Mouse (Mus musculus): ENCODE data around the gene Tet3. TPM values are rescaled to one million over a fixed set of nuclear protein-coding genes. Genes with fewer than 3 reads are reported as not detected.

Gene Tet3
- polyA plus RNA-seq, 1 experiment from 2014 or later = 41.1 TPM

GRCm38 (mm10) chr6:83327591-83328190 lies 131.2 kb downstream of the Tet3 start:
- no peak overlapping the region for H3K27ac ChIP-seq
- no peaks in the 10 kb centered on the region for H3K9me3 ChIP-seq
- peaks cover 14% of the 10 kb centered on the region for H3K4me1 ChIP-seq
- WGBS = 84% methylated on average over 3 of the region's 3 CpGs
- no peaks in the 10 kb centered on the region for H3K27me3 ChIP-seq
- H3K36me3 ChIP-seq = peaks cover 24% of the 10 kb centered on the region
- no peak for ATAC-seq (ENCODE audit: insufficient number of reproducible peaks, insufficient read depth, low FRiP score, low TSS enrichment)
- H3K4me3 ChIP-seq = no peak overlapping the region
- H3K9ac ChIP-seq = no peak overlapping the region
- H3K4me2 ChIP-seq (replicated peaks) = no peak overlapping the region

GRCm38 (mm10) chr6:83326761-83327160 lies 132.1 kb downstream of the Tet3 start:
- WGBS = 73% methylated on average over 6 of the region's 6 CpGs
- H3K9ac ChIP-seq = peak overlapping the region; percentile 95; the same call in 1 of the 2 replicates
- H3K27ac ChIP-seq = no peak overlapping the region

GRCm38 (mm10) chr6:83326394-83326736 lies 132.5 kb downstream of the Tet3 start:
- ATAC-seq (ENCODE audit: insufficient number of reproducible peaks, insufficient read depth, low FRiP score, low TSS enrichment) = no peak
- Histone ChIP-seq H3K4me2 (replicated peaks) (peak overlapping the region; percentile 65), H3K9ac (peak overlapping the region; percentile 95), H3K27ac (peak overlapping the region; percentile 90), H3K9me3 (no peaks in the 10 kb centered on the region), H3K4me3 (peak overlapping the region; percentile 91), H3K4me1 (peaks cover 14% of the 10 kb centered on the region), H3K36me3 (peaks cover 13% of the 10 kb centered on the region), H3K27me3 (no peaks in the 10 kb centered on the region)
- 5% methylated on average over 6 of the region's 6 CpGs for WGBS

More at GRCm38 (mm10) chr6:83326761-83327160, 132.1 kb downstream of the Tet3 start:
- Histone ChIP-seq H3K4me1 (peaks cover 14% of the 10 kb centered on the region), H3K4me3 (peak overlapping the region; percentile 91), H3K9me3 (no peaks in the 10 kb centered on the region), H3K27me3 (no peaks in the 10 kb centered on the region), H3K4me2 (replicated peaks) (peak overlapping the region; percentile 65), H3K36me3 (peaks cover 17% of the 10 kb centered on the region)
- no peak for ATAC-seq (ENCODE audit: insufficient number of reproducible peaks, insufficient read depth, low FRiP score, low TSS enrichment)

- 1% methylated on average over 63 of the region's 65 CpGs for WGBS
- no peaks in the 10 kb centered on the region for H3K27me3 ChIP-seq
- peak within 1 kb of the TSS; percentile 91 for H3K4me3 ChIP-seq
- peak within 1 kb of the TSS; percentile 95 for H3K9ac ChIP-seq
- peak; percentile 96 for ATAC-seq (ENCODE audit: insufficient number of reproducible peaks, insufficient read depth, low FRiP score, low TSS enrichment)
- peak within 1 kb of the TSS; percentile 65 for H3K4me2 ChIP-seq (replicated peaks)
- peaks cover 14% of the 10 kb centered on the region for H3K4me1 ChIP-seq
- peak within 1 kb of the TSS; percentile 90 for H3K27ac ChIP-seq
- no peaks in the 10 kb centered on the region for H3K9me3 ChIP-seq
- peaks cover 7% of the 10 kb centered on the region for H3K36me3 ChIP-seq
Observed at GRCm38 (mm10) chr6:83325525-83326393, 133.1 kb downstream of the Tet3 start, which contains the start of the genes Mthfd2 and Mob1a. Gene Mthfd2, minus strand, starts transcription at chr6:83325908. Gene Mob1a, plus strand, starts transcription at chr6:83326016.

GRCm38 (mm10) chr6:83323652-83324419 lies 135.0 kb downstream of the Tet3 start:
- Histone ChIP-seq H3K27me3 (no peaks in the 10 kb centered on the region), H3K9ac (0 out of 2 replicates have a peak overlapping the region, but pooled peaks have one; percentile 27), H3K4me2 (replicated peaks) (no peak overlapping the region), H3K27ac (no peak overlapping the region), H3K4me1 (peaks cover 14% of the 10 kb centered on the region), H3K4me3 (no peak overlapping the region), H3K9me3 (no peaks in the 10 kb centered on the region), H3K36me3 (no peaks in the 10 kb centered on the region)
- ATAC-seq (ENCODE audit: insufficient number of reproducible peaks, insufficient read depth, low FRiP score, low TSS enrichment) = no peak
- WGBS = 61% methylated on average over 8 of the region's 8 CpGs

GRCm38 (mm10) chr6:83322794-83323193 lies 136.1 kb downstream of the Tet3 start:
- 68% methylated on average over 2 of the region's 2 CpGs for WGBS

GRCm38 (mm10) chr6:83321927-83322326 lies 137.0 kb downstream of the Tet3 start:
- no peaks in the 10 kb centered on the region for H3K9me3 ChIP-seq
- 47% methylated on average over 1 of the region's 1 CpGs for WGBS
- H3K36me3 ChIP-seq = no peaks in the 10 kb centered on the region
- H3K27ac ChIP-seq = no peak overlapping the region
- no peak overlapping the region for H3K4me2 ChIP-seq (replicated peaks)
- H3K4me3 ChIP-seq = no peak overlapping the region
- H3K27me3 ChIP-seq = no peaks in the 10 kb centered on the region
- no peak overlapping the region for H3K9ac ChIP-seq
- H3K4me1 ChIP-seq = peaks cover 9% of the 10 kb centered on the region
- ATAC-seq (ENCODE audit: insufficient number of reproducible peaks, insufficient read depth, low FRiP score, low TSS enrichment) = no peak

More at GRCm38 (mm10) chr6:83322794-83323193, 136.1 kb downstream of the Tet3 start:
- Histone ChIP-seq H3K9ac (no peak overlapping the region), H3K27ac (no peak overlapping the region), H3K4me3 (no peak overlapping the region), H3K4me1 (peaks cover 12% of the 10 kb centered on the region), H3K9me3 (no peaks in the 10 kb centered on the region), H3K4me2 (replicated peaks) (no peak overlapping the region), H3K27me3 (no peaks in the 10 kb centered on the region), H3K36me3 (no peaks in the 10 kb centered on the region)
- no peak for ATAC-seq (ENCODE audit: insufficient number of reproducible peaks, insufficient read depth, low FRiP score, low TSS enrichment)

GRCm38 (mm10) chr6:83317108-83317741 lies 141.7 kb downstream of the Tet3 start:
- H3K9me3 ChIP-seq = no peaks in the 10 kb centered on the region
- under 1% methylated on average over 52 of the region's 52 CpGs for WGBS

GRCm38 (mm10) chr6:83316022-83316421 lies 142.9 kb downstream of the Tet3 start:
- Histone ChIP-seq H3K4me2 (replicated peaks) (peak overlapping the region; percentile 81), H3K9ac (0 out of 2 replicates have a peak overlapping the region, but pooled peaks have one; percentile 15), H3K4me3 (peak overlapping the region; percentile 97), H3K27me3 (no peaks in the 10 kb centered on the region), H3K27ac (no peak overlapping the region), H3K36me3 (peaks cover 18% of the 10 kb centered on the region), H3K9me3 (no peaks in the 10 kb centered on the region), H3K4me1 (peaks cover 14% of the 10 kb centered on the region)
- WGBS = 4% methylated on average over 10 of the region's 10 CpGs
- ATAC-seq (ENCODE audit: insufficient number of reproducible peaks, insufficient read depth, low FRiP score, low TSS enrichment) = no peak

More at GRCm38 (mm10) chr6:83317108-83317741, 141.7 kb downstream of the Tet3 start:
- Histone ChIP-seq H3K4me1 (peaks cover 14% of the 10 kb centered on the region), H3K9ac (peak overlapping the region; percentile 80), H3K27ac (peak overlapping the region; percentile 73), H3K4me2 (replicated peaks) (peak overlapping the region; percentile 81), H3K36me3 (peaks cover 8% of the 10 kb centered on the region; the same call in 1 of the 2 replicates), H3K27me3 (no peaks in the 10 kb centered on the region), H3K4me3 (peak overlapping the region; percentile 97)
- peak; percentile 97 for ATAC-seq (ENCODE audit: insufficient number of reproducible peaks, insufficient read depth, low FRiP score, low TSS enrichment)

- Histone ChIP-seq H3K9me3 (no peaks in the 10 kb centered on the region), H3K36me3 (peaks cover 26% of the 10 kb centered on the region), H3K27me3 (no peaks in the 10 kb centered on the region), H3K9ac (no peak overlapping the region), H3K4me2 (replicated peaks) (peak overlapping the region; percentile 81), H3K4me3 (no peak overlapping the region), H3K27ac (no peak overlapping the region), H3K4me1 (peaks cover 14% of the 10 kb centered on the region)
- ATAC-seq (ENCODE audit: insufficient number of reproducible peaks, insufficient read depth, low FRiP score, low TSS enrichment) = no peak
Observed at GRCm38 (mm10) chr6:83315293-83315692, 143.6 kb downstream of the Tet3 start.

GRCm38 (mm10) chr6:83312514-83312913 lies 146.4 kb downstream of the Tet3 start:
- H3K4me3 ChIP-seq = no peak overlapping the region
- H3K9ac ChIP-seq = no peak overlapping the region
- H3K9me3 ChIP-seq = no peaks in the 10 kb centered on the region
- no peak for ATAC-seq (ENCODE audit: insufficient number of reproducible peaks, insufficient read depth, low FRiP score, low TSS enrichment)
- H3K27me3 ChIP-seq = no peaks in the 10 kb centered on the region
- H3K27ac ChIP-seq = no peak overlapping the region
- H3K36me3 ChIP-seq = peaks cover 46% of the 10 kb centered on the region
- WGBS = 83% methylated on average over 8 of the region's 8 CpGs
- peaks cover 14% of the 10 kb centered on the region for H3K4me1 ChIP-seq
- no peak overlapping the region for H3K4me2 ChIP-seq (replicated peaks)

Data from embryonic facial prominence, embryonic 12.5 days (tissue).